Mouse (Mus musculus) myocyte (in vitro differentiated cells): Measurements from ENCODE around the gene Mrps25.

Experiments
- CEBPB ChIP-seq: IDR thresholded peaks from 2 replicates; pipeline ENCODE4 v1.6.1; 2011; ENCODE audit warnings: mild to moderate bottlenecking, moderate library complexity; ENCODE audit not compliant: poor library complexity, insufficient read depth, severe bottlenecking
- E2F4 ChIP-seq: IDR thresholded peaks from one replicate; pipeline ENCODE4 v1.6.1; 2011; ENCODE audit warnings: mild to moderate bottlenecking, control low read depth, moderate library complexity; ENCODE audit not compliant: insufficient read depth
- MAX ChIP-seq: IDR thresholded peaks from one replicate; pipeline ENCODE4 v1.6.1; 2011; ENCODE audit warnings: low read depth, mild to moderate bottlenecking, control low read depth
- MYOD1 ChIP-seq, 3 experiments: IDR thresholded peaks; one replicate each; pipeline ENCODE4 v1.6.1; 2011; ENCODE audit warnings: control low read depth in 2 of 3, low read depth in 2 of 3, mild to moderate bottlenecking in 2 of 3, moderate library complexity in 1 of 3; ENCODE audit not compliant: insufficient read length in 2 of 3, control insufficient read depth in 1 of 3
- MYOG ChIP-seq, 3 experiments: IDR thresholded peaks; one replicate each; pipeline ENCODE4 v1.6.1; 2011; ENCODE audit warnings: control low read depth in 2 of 3, low read depth in 2 of 3, mild to moderate bottlenecking in 2 of 3; ENCODE audit not compliant: insufficient read length in 2 of 3, control insufficient read depth in 1 of 3, insufficient read depth in 1 of 3
- POLR2A ChIP-seq: IDR thresholded peaks from one replicate; pipeline ENCODE4 v1.6.1; 2011; ENCODE audit warnings: low read depth, mild to moderate bottlenecking, control low read depth, moderate library complexity; ENCODE audit not compliant: insufficient read length
- POLR2AphosphoS2 ChIP-seq: IDR thresholded peaks from one replicate; pipeline ENCODE4 v1.6.1; 2011; ENCODE audit warnings: low read depth, control low read depth; ENCODE audit not compliant: insufficient read length
- REST ChIP-seq: IDR thresholded peaks from one replicate; pipeline ENCODE4 v1.6.1; 2011; ENCODE audit warnings: mild to moderate bottlenecking, control low read depth, moderate library complexity; ENCODE audit not compliant: insufficient read depth, insufficient read length
- SRF ChIP-seq: IDR thresholded peaks from one replicate; pipeline ENCODE4 v1.6.1; 2011; ENCODE audit warnings: low read depth; ENCODE audit not compliant: control insufficient read depth, insufficient read length
- TCF12 ChIP-seq: IDR thresholded peaks from one replicate; pipeline ENCODE4 v1.6.1; 2011; ENCODE audit warnings: mild to moderate bottlenecking, control low read depth; ENCODE audit not compliant: poor library complexity, insufficient read depth, severe bottlenecking
- TCF3 ChIP-seq: IDR thresholded peaks from one replicate; pipeline ENCODE4 v1.6.1; 2011; ENCODE audit warnings: low read depth, control low read depth; ENCODE audit not compliant: insufficient read length
- USF1 ChIP-seq: IDR thresholded peaks from one replicate; pipeline ENCODE4 v1.6.1; 2011; ENCODE audit warnings: low read depth, mild to moderate bottlenecking, control low read depth, moderate library complexity

DNA sequence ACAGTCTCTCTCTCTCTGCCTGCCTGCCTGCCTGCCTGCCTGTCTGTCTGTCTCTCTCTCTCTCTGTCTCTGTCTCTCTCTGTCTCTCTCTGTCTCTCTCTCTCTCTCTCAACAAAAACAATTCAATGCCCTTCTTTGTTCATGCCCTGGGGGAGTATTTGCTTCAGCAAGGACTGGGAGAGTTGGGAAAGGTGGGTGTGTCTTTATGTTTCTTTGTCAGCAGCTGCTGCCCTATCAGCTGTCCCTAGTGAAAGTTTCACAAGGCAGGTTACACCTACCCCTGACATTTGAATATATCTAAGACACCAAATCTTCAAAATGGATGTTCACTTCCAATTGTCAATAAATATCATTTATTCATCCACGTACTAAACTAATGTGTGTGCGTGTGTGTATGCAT lies 45.8 kb upstream of the Mrps25 start:
- TF ChIP-seq POLR2A (no peak), USF1 (no peak), MYOD1 (IDR thresholded peaks at IDR 0.05; ENCODE audit: control insufficient read depth in 1 of 3, insufficient read length in 2 of 3, low read depth in 2 of 3) (no peak), POLR2AphosphoS2 (no peak), E2F4 (no peak), TCF12 (no peak), MYOG (IDR thresholded peaks at IDR 0.05; ENCODE audit: control insufficient read depth in 1 of 3, insufficient read depth in 1 of 3, insufficient read length in 2 of 3, low read depth in 2 of 3) (no peak), MAX (no peak), SRF (no peak), TCF3 (no peak), CEBPB (no peak), REST (no peak)
